Comparison of ENCODE assay signal across 8 mouse cellular contexts in the genomic region with DNA sequence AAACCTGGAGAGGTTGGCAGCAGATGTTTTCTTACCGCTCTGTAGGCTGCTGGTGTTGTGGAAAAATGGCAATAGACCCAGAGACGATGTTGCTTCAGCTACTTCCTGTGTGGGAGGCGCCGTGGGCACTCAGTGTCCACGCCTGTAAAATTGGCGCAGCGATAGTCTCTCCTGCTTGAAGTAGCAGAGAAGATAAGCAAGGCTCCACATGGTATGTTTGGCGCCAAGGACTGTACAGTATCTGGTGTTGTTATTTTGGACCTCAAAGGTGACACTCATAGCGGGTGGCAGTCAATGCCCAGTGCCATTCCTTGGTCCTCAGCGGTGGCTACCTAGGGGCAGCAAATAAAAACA. TPM values are rescaled to one million over a fixed set of nuclear protein-coding genes. Genes with fewer than 3 reads are reported as not detected.
A peak's percentile ranks its signal among the peaks of the same experiment; 100 is the strongest.
DNase-seq lines count a peak whose midpoint lies in the region; ATAC-seq lines count a peak whose summit lies in the region.

No protein-coding gene starts in this region.

- peak; percentile 58 for ATAC-seq in granulocyte monocyte progenitor cell, adult 5-6 weeks (replicated peaks; ENCODE audit: poor library complexity, severe bottlenecking)
- peak; percentile 55 for ATAC-seq in inflammation-experienced regulatory T-cells, adult 6 months
- no peak for ATAC-seq in midbrain, embryonic 12.5 days (ENCODE audit: low FRiP score, low read depth)

- H3K27ac ChIP-seq in midbrain, embryonic 12.5 days (replicated peaks): peak overlapping the region; percentile 75

- H3K4me3 ChIP-seq in midbrain, embryonic 12.5 days: no peak overlapping the region

- H3K9me3 ChIP-seq in midbrain, embryonic 12.5 days: no peaks in the 10 kb centered on the region

- H3K9ac ChIP-seq in midbrain, embryonic 12.5 days (replicated peaks): no peak overlapping the region

- DNase-seq in right cerebral cortex, adult 18-20 months: peak; percentile 32
- DNase-seq in right cerebral cortex, postnatal 10 days (ENCODE audit: low spot score in 2 of 2): no peak
- DNase-seq in layer of hippocampus, adult 18-20 months (ENCODE audit: low spot score in 2 of 2): no peak
- no peak for DNase-seq in yolk sac, embryonic 10.5 days (ENCODE audit: low spot score)
- no peak for DNase-seq in adrenal gland, adult 18-20 months (ENCODE audit: low spot score in 2 of 2)

- WGBS in midbrain, embryonic 12.5 days: 7% methylated on average over 10 of the region's 10 CpGs

- no peaks in the 10 kb centered on the region for H3K36me3 ChIP-seq in midbrain, embryonic 12.5 days

- H3K27me3 ChIP-seq in midbrain, embryonic 12.5 days: peaks cover 97% of the 10 kb centered on the region

- H3K4me1 ChIP-seq in midbrain, embryonic 12.5 days: peaks cover 65% of the 10 kb centered on the region

- H3K4me2 ChIP-seq in midbrain, embryonic 12.5 days (replicated peaks): peak overlapping the region; percentile 39

RNA-seq across cellular contexts. Expression of gene Aldh1b1, which starts 34.7 kb away (rescaled TPM):
- 15.1 and 16.2 TPM in 2 replicates for total RNA-seq in granulocyte monocyte progenitor cell, adult 5-6 weeks (2014; fragmentation: Nextera tagmentation)
- total RNA-seq in granulocyte monocyte progenitor cell, adult 5-6 weeks (2017): 45.3 and 54.8 TPM in 2 replicates
- polyA plus RNA-seq in inflammation-experienced regulatory T-cells, adult 6 months (2017; shearing (Covaris generic)): 1 to 10 TPM; 6.4 to 8.2 (median 6.5) TPM
- polyA plus RNA-seq in midbrain, embryonic 12.5 days (2016; fragmentation: Nextera tagmentation; extraction: Ambion mirVana): 8.6 and 9.0 TPM in 2 replicates
- total RNA-seq in layer of hippocampus, adult 18-20 months (2021): 1 to 10 TPM; 7.4 to 8.5 TPM
- 10 to 100 TPM; 15.3 to 31.9 TPM for total RNA-seq in adrenal gland, adult 18-20 months (2021)
